Mouse (Mus musculus) layer of hippocampus, adult 9-11 months (tissue): Measurements from ENCODE around the gene Catsper4.

ENCODE experiments used
- DNase-seq: peaks from one replicate; pipeline ENCODE4 v3.0.0; 2022

The Catsper4 gene

GRCm38 (mm10) chr4:134172391-134172790 is 54.8 kb downstream of the Catsper4 start:
- DNase-seq: no peak

DNA sequence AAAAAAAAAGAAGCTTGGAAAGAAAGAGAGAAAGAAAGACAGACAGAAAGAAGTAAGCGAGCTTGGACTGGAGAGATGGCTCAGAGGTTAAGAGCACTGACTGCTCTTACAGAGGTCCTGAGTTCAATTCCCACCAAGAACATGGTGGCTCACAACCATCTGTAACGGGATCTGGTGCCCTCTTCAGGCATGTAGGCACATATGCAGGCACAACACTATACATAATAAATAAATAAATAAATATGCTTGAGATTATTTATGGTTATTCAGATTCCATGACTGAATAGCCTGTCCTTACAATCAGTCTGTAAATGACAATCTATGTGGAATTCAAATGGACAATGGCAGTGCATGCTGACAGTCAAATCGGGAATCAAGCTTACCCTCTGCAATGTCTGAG is 60.3 kb downstream of the Catsper4 start:
- DNase-seq: no peak

- DNase-seq: no peak
These were observed 61.4 kb downstream of the Catsper4 start for GRCm38 (mm10) chr4:134165548-134166465.

DNA sequence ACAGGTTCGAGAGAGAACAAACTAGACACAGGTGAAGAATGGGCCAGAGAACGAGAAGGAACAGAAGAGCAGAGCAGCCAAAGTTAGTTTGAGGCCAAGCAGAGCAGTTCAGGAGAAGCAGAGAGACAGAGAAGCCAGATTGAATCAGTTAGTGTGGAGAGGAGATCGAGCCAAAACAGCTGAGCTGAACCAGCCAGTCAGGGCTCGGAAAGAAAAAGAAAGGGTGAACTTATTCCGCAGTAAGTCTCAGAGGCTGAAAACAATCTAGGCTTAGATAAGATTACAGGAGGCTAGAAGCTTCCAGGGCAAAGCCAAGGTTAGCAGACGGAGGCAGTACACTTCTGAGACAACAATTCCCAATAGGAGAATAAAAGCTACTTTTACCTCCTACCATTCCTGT is 62.2 kb downstream of the Catsper4 start:
- DNase-seq: no peak

- no peak for DNase-seq
These were observed 62.6 kb downstream of the Catsper4 start for GRCm38 (mm10) chr4:134164591-134164990.
